Mouse (Mus musculus) limb, embryonic 15.5 days (tissue): ENCODE results near the gene 4922502D21Rik. TPM values are rescaled to one million over a fixed set of nuclear protein-coding genes. Genes with fewer than 3 reads are reported as not detected.
"Not testable (repeated sequence)": the region's sequence is repeated elsewhere in the genome, so short reads cannot be mapped to it uniquely, and the experiment has no call there.

ENCODE experiments used
- ATAC-seq: fragments of 200-750 bp; cut with Nextera tagmentation; 2 replicates; pipeline ENCODE4 v1.8.0; 2017; ENCODE audit warnings: low read depth, moderate TSS enrichment; ENCODE audit not compliant: insufficient number of reproducible peaks, low FRiP score, low TSS enrichment
- H3K27ac ChIP-seq: fragments of 300-500 bp; sonication (generic); 2 replicates; pipeline ENCODE4 v1.5.1; 2015; ENCODE audit warnings: moderate library complexity, mild to moderate bottlenecking, inconsistent platforms
- H3K27me3 ChIP-seq: fragments of 300-500 bp; sonication (generic); 2 replicates; pipeline ENCODE4 v1.6.1; 2015; ENCODE audit warnings: inconsistent platforms
- H3K36me3 ChIP-seq: fragments of 300-500 bp; sonication (generic); 2 replicates; pipeline ENCODE4 v1.6.1; 2015; ENCODE audit warnings: inconsistent platforms
- H3K4me1 ChIP-seq: fragments of 300-500 bp; sonication (generic); 2 replicates; pipeline ENCODE4 v1.6.1; 2015; ENCODE audit warnings: inconsistent platforms
- H3K4me2 ChIP-seq: fragments of 300-500 bp; sonication (generic); 2 replicates; pipeline ENCODE4 v1.6.1; 2015; ENCODE audit warnings: mild to moderate bottlenecking, inconsistent platforms
- H3K4me3 ChIP-seq: fragments of 300-500 bp; sonication (generic); 2 replicates; pipeline ENCODE4 v1.5.1; 2015; ENCODE audit warnings: mild to moderate bottlenecking, inconsistent platforms
- H3K9ac ChIP-seq: fragments of 300-500 bp; sonication (generic); 2 replicates; pipeline ENCODE4 v1.6.1; 2015; ENCODE audit warnings: inconsistent platforms
- H3K9me3 ChIP-seq: fragments of 300-500 bp; sonication (generic); 2 replicates; pipeline ENCODE4 v1.6.1; 2016; ENCODE audit warnings: inconsistent platforms
- WGBS: fragments of 180-500 bp; shearing (Covaris S2); methylation state at CpG from one replicate; pipeline ENCODE4 v1.1.7; 2015; 5-methylcytosine and 5-hydroxymethylcytosine counted together
- polyA plus RNA-seq: library from polyadenylated mRNA; unstranded; fragments of >200 nt; fragmentation: Nextera tagmentation; extraction: Ambion mirVana; gene quantifications from 2 replicates; pipeline ENCODE4 v1.2.1, GENCODE M21; 2015

4922502D21Rik gene
- polyA plus RNA-seq, 1 experiment from 2014 or later, result not detected

DNA sequence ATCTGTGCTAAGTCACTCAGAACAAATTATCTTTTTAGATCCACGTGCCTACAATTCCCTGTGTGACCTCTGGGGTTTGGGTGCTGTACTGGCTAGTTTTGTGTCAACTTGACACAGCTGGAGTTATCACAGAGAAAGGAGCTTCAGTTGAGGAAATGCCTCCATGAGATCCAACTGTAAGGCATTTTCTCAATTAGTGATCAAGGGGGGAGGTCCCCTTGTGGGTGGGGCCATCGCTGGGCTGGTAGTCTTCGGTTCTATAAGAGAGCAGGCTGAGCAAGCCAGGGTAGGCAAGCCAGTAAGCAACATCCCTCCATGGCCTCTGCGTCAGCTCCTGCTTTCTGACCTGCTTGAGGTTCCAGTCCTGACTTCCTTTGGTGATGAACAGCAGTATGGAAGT, 10.8 kb upstream of the 4922502D21Rik start, which contains the start of gene Clec12a:
Clec12a (plus strand) TSS at position 301 of the 400 bp plus-strand sequence.
- not testable (repeated sequence) for H3K36me3 ChIP-seq, H3K4me2 ChIP-seq, H3K27ac ChIP-seq, H3K27me3 ChIP-seq, H3K4me1 ChIP-seq, H3K9me3 ChIP-seq, ATAC-seq, H3K4me3 ChIP-seq, H3K9ac ChIP-seq
- WGBS, result 79% methylated on average over 4 of the region's 4 CpGs

DNA sequence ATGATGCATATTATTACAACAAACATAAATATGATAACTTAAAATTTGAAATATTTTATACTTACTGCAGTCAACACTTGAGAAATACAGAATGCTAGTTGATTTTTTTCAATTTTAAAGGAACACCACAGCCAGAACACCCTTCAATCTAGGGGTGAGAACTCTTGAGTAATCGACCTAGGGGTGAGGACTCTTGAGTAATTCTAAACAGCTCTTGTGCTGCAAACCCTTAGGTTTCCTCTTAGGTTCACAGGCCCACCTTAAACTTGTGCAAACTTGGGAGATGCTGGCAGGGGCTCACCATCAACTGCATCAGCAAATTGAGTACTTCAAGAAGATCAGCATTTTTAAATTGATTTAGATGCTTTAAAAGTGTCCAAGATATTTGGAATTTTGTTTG, 6.2 kb upstream of the 4922502D21Rik start:
- H3K4me3 ChIP-seq, result no peak overlapping the region
- H3K9me3 ChIP-seq, result no peaks in the 10 kb centered on the region
- no peak overlapping the region for H3K4me2 ChIP-seq
- no peak for ATAC-seq
- no peaks in the 10 kb centered on the region for H3K27me3 ChIP-seq
- WGBS, result 65% methylated on average over 1 of the region's 1 CpGs
- no peak overlapping the region for H3K9ac ChIP-seq
- no peak overlapping the region for H3K27ac ChIP-seq
- H3K4me1 ChIP-seq, result no peaks in the 10 kb centered on the region
- H3K36me3 ChIP-seq, result no peaks in the 10 kb centered on the region

DNA sequence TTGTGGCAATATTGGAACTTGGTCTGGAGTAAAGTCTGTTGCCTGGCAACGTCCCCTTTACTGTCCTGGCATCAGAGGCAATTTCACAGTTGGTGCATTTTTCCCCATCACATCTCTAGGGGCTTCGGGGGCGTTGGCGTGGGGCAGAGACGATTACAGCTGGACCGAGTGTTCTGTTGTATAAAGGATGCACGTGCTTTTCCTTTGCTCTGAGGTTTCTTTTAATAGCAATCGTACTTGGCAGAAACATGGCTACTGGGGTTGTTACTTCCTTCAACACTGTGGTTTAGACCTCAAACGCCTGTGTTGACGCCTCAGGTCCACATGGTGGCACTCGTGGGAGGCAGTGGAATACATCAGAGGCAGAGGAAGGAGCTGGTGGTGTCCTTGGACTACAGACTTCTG, 2.1 kb upstream of the 4922502D21Rik start:
- Histone ChIP-seq H3K4me1 (no peaks in the 10 kb centered on the region), H3K4me3 (no peak overlapping the region), H3K27me3 (no peaks in the 10 kb centered on the region), H3K9ac (no peak overlapping the region), H3K9me3 (no peaks in the 10 kb centered on the region), H3K36me3 (no peaks in the 10 kb centered on the region), H3K4me2 (no peak overlapping the region), H3K27ac (no peak overlapping the region)
- ATAC-seq, result no peak
- WGBS, result 24% methylated on average over 11 of the region's 11 CpGs

DNA sequence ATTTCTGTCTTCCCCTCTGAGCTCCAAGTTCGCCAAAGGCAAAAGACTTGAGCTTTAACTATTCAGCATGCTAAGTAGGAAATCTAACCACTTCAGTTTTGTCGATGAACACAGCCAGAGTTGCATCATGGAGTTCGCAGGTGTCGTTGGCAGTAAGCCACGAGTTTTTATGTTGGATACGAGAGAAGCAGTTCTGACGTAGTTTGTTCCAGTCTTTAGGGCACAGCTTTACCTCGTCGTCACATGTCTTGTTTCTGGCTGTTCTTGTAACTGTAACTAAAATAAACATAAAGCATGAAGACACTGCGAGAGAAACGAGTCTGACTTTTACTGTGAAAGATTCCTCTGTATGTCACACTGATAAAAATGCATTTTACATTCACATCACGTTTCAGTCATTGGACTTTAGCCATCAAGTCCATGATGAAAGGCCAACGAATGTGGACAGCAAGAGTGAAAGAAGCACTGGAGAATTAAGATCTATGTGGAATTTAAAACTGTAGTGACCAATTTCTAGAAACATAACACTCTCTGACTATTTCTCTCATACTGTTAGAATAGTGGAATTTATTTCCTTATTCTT, 4.9 kb downstream of the 4922502D21Rik start:
- Histone ChIP-seq H3K4me1 (no peaks in the 10 kb centered on the region), H3K9me3 (no peaks in the 10 kb centered on the region), H3K27me3 (no peaks in the 10 kb centered on the region), H3K36me3 (no peaks in the 10 kb centered on the region), H3K4me2 (no peak overlapping the region), H3K9ac (no peak overlapping the region), H3K27ac (no peak overlapping the region), H3K4me3 (no peak overlapping the region)
- 55% methylated on average over 13 of the region's 13 CpGs for WGBS
- no peak for ATAC-seq

DNA sequence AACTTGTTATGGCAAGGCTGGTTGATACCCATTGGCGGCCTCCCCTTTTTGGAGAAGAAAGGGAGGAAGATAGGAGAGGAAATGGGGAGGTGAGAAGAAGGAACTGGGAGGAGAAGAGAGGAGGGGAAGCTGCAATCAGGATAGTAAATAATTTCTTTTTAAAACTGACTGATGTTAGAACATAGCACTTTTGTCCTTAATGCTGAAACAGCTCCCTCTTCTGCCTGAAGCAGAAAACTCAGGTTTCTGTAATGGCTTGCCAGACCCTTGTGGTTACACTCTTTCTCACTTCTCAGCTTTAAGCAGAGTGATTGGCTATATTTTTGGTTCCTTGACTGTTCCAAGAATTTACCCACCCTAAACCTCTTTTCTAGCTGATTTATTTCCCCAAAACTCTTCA, 5.6 kb downstream of the 4922502D21Rik start:
- H3K4me2 ChIP-seq, result no peak overlapping the region
- H3K4me3 ChIP-seq, result no peak overlapping the region
- WGBS, result 84% methylated on average over 1 of the region's 1 CpGs
- no peak overlapping the region for H3K27ac ChIP-seq
- no peak for ATAC-seq
- H3K9me3 ChIP-seq, result no peaks in the 10 kb centered on the region
- H3K4me1 ChIP-seq, result no peaks in the 10 kb centered on the region
- H3K9ac ChIP-seq, result no peak overlapping the region
- no peaks in the 10 kb centered on the region for H3K27me3 ChIP-seq
- H3K36me3 ChIP-seq, result no peaks in the 10 kb centered on the region

DNA sequence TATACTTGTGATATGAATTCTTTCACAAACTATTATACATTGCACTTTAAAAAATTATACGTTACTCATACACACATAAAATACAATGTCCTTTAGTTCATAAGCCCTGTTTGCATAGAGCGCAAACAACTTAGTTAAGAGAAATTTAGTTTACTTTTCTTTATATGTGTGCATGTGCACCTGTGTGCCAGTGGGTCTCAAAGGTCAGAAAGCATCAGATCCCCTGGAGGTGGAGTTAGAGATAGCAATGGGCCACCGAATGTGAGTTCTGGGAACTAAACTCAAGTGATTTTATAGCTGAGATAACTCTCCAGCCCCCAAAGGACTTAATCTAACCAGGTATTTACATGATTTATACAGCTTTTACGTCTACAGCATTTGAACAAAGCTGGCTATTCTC, 12.3 kb downstream of the 4922502D21Rik start:
- Histone ChIP-seq H3K4me1 (no peaks in the 10 kb centered on the region), H3K4me3 (no peak overlapping the region), H3K4me2 (no peak overlapping the region), H3K27me3 (no peaks in the 10 kb centered on the region), H3K9me3 (no peaks in the 10 kb centered on the region), H3K27ac (no peak overlapping the region), H3K9ac (no peak overlapping the region), H3K36me3 (no peaks in the 10 kb centered on the region)
- WGBS, result 69% methylated on average over 4 of the region's 4 CpGs
- ATAC-seq, result no peak

DNA sequence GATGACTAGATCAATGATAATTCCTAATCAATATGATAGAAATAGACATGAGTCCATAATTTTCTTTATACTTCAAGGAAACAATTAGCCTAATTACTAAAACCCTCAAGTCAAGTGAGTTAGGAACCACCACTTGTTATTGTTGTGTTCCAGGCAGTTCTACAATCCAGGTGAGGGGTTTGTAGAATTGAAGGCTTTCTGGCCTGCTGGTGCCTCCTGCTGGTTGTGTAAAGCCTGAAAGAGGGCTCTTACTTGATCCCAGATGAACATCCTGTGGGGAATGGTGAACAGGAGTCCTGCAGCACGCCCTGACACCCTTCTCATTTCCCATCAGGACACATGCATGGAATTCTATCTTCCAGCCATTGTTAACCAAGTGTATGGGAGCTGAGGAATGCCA, 13.2 kb downstream of the 4922502D21Rik start:
- Histone ChIP-seq H3K4me2 (no peak overlapping the region), H3K27ac (no peak overlapping the region), H3K4me3 (no peak overlapping the region), H3K36me3 (no peaks in the 10 kb centered on the region), H3K4me1 (no peaks in the 10 kb centered on the region), H3K9me3 (no peaks in the 10 kb centered on the region), H3K27me3 (no peaks in the 10 kb centered on the region), H3K9ac (no peak overlapping the region)
- no peak for ATAC-seq
- 38% methylated on average over 1 of the region's 1 CpGs for WGBS

DNA sequence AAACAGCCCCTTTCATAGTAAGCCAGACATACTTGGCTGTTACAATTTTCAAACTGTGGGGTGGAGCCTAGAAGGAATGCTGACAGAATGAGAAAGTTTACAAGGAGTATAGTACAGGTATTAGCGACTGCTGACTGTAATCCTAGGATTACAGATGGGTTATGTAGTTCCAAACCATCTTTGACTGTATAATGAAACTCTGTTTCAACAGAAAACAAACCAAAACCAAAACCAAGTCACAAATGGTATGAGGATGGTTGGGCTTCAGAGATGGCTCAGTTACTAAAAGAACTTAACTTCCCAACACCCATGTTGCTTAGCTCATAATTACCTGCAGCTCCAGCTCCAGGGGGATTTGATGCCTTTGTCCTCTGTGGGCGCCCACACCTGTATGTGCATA, 15.1 kb downstream of the 4922502D21Rik start:
- H3K4me2 ChIP-seq, result no peak overlapping the region
- H3K9ac ChIP-seq, result no peak overlapping the region
- no peaks in the 10 kb centered on the region for H3K9me3 ChIP-seq
- WGBS, result 66% methylated on average over 2 of the region's 2 CpGs
- H3K27ac ChIP-seq, result no peak overlapping the region
- ATAC-seq, result no peak
- H3K4me1 ChIP-seq, result no peaks in the 10 kb centered on the region
- no peaks in the 10 kb centered on the region for H3K36me3 ChIP-seq
- no peaks in the 10 kb centered on the region for H3K27me3 ChIP-seq
- no peak overlapping the region for H3K4me3 ChIP-seq

DNA sequence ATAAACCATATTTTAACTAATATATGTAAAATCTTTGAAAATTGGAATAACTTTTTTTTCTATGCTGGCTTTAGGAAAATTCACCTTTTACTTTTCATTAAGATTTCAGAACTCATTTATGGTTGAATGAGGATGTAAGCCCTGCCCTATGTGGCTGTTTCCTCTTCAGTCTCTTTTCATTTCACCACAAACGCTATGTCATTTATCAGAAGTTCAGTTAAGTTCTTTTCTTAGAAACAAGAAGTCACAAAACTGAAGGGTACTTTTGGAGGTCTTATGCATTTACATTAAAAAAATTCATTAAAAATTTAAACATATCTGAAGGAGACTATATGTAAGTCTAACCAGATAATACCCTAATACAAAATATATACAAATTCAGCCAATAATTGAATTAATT, 15.9 kb downstream of the 4922502D21Rik start:
- H3K9ac ChIP-seq, result no peak overlapping the region
- no peaks in the 10 kb centered on the region for H3K27me3 ChIP-seq
- no peak overlapping the region for H3K4me2 ChIP-seq
- no peaks in the 10 kb centered on the region for H3K36me3 ChIP-seq
- H3K4me3 ChIP-seq, result no peak overlapping the region
- ATAC-seq, result no peak
- no peaks in the 10 kb centered on the region for H3K4me1 ChIP-seq
- H3K27ac ChIP-seq, result no peak overlapping the region
- 83% methylated on average over 1 of the region's 1 CpGs for WGBS
- no peaks in the 10 kb centered on the region for H3K9me3 ChIP-seq

DNA sequence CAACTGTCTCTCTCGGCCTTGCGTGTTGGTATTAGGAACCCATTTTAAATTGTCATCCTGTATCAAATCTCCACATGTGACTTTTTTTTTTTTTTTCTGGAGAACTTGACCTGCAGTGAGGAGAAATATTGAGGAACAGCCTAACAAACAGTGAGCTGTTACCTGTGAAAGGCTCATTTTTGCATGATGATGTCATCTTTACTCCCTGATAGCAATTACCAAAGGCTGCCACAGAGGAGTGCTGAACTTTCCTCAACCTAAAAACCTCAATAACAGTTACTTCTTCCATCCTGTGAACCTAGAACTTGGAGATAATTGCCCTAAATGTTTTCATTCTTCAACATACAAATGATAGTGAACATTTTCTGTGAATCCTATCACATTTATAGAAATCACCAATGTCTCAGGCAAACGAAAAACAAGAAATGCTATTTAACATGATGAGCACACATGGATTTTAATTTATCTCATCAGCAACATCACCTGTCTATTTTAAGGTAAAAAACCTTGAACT, 16.9 kb downstream of the 4922502D21Rik start:
- ATAC-seq, result no peak
- Histone ChIP-seq H3K9ac (no peak overlapping the region), H3K4me2 (no peak overlapping the region), H3K27ac (no peak overlapping the region), H3K27me3 (no peaks in the 10 kb centered on the region), H3K4me3 (no peak overlapping the region), H3K9me3 (no peaks in the 10 kb centered on the region), H3K36me3 (no peaks in the 10 kb centered on the region), H3K4me1 (no peaks in the 10 kb centered on the region)
- WGBS, result 79% methylated on average over 3 of the region's 3 CpGs

DNA sequence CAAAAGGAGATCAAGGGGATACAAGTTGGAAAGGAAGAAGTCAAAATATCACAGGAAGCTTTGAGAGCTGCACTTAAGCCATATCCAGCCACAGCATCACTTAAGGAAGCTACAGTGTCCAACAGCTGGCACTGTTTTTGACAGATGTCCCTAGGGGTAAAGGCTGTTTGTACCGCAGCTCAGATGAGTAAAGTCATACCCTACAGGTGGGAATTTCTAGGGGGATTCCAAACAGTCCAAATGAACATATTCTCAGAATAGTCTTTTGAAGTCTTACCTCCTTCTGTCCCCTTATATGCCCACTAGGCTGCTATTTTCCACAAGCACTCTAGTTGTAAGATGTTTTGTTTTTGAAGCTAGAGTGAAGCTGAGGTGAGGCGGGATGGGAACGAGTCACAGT, 19.1 kb downstream of the 4922502D21Rik start:
- WGBS, result 56% methylated on average over 3 of the region's 3 CpGs
- no peaks in the 10 kb centered on the region for H3K36me3 ChIP-seq
- no peaks in the 10 kb centered on the region for H3K4me1 ChIP-seq
- ATAC-seq, result no peak
- no peak overlapping the region for H3K27ac ChIP-seq
- H3K27me3 ChIP-seq, result no peaks in the 10 kb centered on the region
- H3K9me3 ChIP-seq, result no peaks in the 10 kb centered on the region
- no peak overlapping the region for H3K9ac ChIP-seq
- no peak overlapping the region for H3K4me2 ChIP-seq
- no peak overlapping the region for H3K4me3 ChIP-seq

DNA sequence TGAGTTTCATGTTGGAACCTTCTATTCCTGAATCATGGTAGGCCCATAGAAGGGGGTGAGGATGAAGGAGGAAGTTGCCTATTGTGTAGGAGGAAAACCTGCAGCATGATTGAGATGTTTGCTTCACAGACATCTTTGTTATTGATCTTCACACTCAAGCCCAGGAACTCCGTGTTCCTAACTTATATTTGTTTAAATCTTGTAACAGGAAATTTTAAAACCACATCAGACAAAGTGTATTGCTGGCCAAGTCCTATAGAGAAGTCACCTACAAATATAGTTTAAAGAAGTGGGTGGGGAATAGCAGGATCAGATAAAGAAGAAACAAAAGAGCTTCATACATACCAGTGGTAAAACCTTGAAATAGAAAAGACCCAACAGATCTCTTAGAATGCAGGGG, 27.4 kb downstream of the 4922502D21Rik start:
- Histone ChIP-seq H3K4me3 (no peak overlapping the region), H3K4me2 (no peak overlapping the region), H3K27ac (no peak overlapping the region), H3K27me3 (no peaks in the 10 kb centered on the region), H3K4me1 (no peaks in the 10 kb centered on the region), H3K9ac (no peak overlapping the region), H3K36me3 (no peaks in the 10 kb centered on the region), H3K9me3 (no peaks in the 10 kb centered on the region)
- no peak for ATAC-seq
- WGBS, result 55% methylated on average over 1 of the region's 1 CpGs

DNA sequence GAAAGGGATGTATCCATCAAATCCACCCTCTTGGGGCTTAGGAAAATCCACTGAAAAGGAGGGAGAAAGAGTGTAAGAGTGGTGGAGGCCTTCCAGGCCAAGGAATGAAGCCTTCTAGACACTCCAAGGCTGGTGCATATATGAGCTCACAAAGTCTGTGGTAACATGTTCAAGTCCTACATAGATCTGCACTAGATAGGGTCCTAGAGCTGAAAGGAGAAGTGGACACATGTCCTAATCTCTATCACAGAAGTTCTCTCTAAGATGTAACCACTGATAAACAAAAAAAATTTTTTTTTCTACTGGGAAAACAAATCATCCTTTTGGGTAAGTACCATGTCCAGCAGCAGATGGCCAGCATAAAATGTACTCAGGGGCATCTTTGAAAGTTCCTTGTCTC, 42.9 kb downstream of the 4922502D21Rik start:
- ATAC-seq, result no peak

More for the DNA sequence above, 42.9 kb downstream of the 4922502D21Rik start:
- Histone ChIP-seq H3K4me3 (no peak overlapping the region), H3K4me2 (no peak overlapping the region), H3K27me3 (no peaks in the 10 kb centered on the region), H3K9me3 (no peaks in the 10 kb centered on the region), H3K27ac (no peak overlapping the region), H3K9ac (no peak overlapping the region), H3K36me3 (no peaks in the 10 kb centered on the region), H3K4me1 (no peaks in the 10 kb centered on the region)
